Mouse (Mus musculus) stomach, postnatal 0 days (tissue): Measurements from ENCODE around the gene Ppp2r5e. TPM values are rescaled to one million over a fixed set of nuclear protein-coding genes. Genes with fewer than 3 reads are reported as not detected.
A peak's percentile ranks its signal among the peaks of the same experiment; 100 is the strongest.

Experiments used
- ATAC-seq: fragments of 200-750 bp; cut with Nextera tagmentation; 2 replicates; pipeline ENCODE4 v1.8.0; 2017; ENCODE audit not compliant: low FRiP score, low TSS enrichment
- DNase-seq: peaks from one replicate; pipeline ENCODE4 v3.0.0-alpha.2; 2016; ENCODE audit warnings: low spot score
- H3K27ac ChIP-seq: fragments of 300-500 bp; sonication (generic); replicated peaks from 2 replicates; pipeline ENCODE4 v1.5.1; 2014; ENCODE audit warnings: mild to moderate bottlenecking, control low read depth
- H3K27me3 ChIP-seq: fragments of 300-500 bp; sonication (generic); 2 replicates; pipeline ENCODE4 v1.6.1; 2014; ENCODE audit warnings: low read length; ENCODE audit not compliant: control insufficient read depth, insufficient read depth
- H3K36me3 ChIP-seq: fragments of 300-500 bp; sonication (generic); 2 replicates; pipeline ENCODE4 v1.6.1; 2014; ENCODE audit warnings: low read length, mixed read lengths; ENCODE audit not compliant: control insufficient read depth, insufficient read depth
- H3K4me1 ChIP-seq: fragments of 300-500 bp; sonication (generic); replicated peaks from 2 replicates; pipeline ENCODE4 v1.6.1; 2014; ENCODE audit warnings: antibody characterized with exemption; ENCODE audit not compliant: control insufficient read depth, insufficient read depth
- H3K4me2 ChIP-seq: fragments of 300-500 bp; sonication (generic); replicated peaks from 2 replicates; pipeline ENCODE4 v1.6.1; 2014; ENCODE audit warnings: low read depth, mild to moderate bottlenecking, control low read depth, moderate library complexity
- H3K4me3 ChIP-seq: fragments of 300-500 bp; sonication (generic); 2 replicates; pipeline ENCODE4 v1.5.1; 2014; ENCODE audit warnings: low read depth, low read length, control low read depth
- H3K9ac ChIP-seq: fragments of 300-500 bp; sonication (generic); 2 replicates; pipeline ENCODE4 v1.6.1; 2014; ENCODE audit warnings: mild to moderate bottlenecking, low read length, control low read depth, mixed read lengths
- H3K9me3 ChIP-seq: fragments of 300-500 bp; sonication (generic); 2 replicates; pipeline ENCODE4 v1.6.1; 2016; ENCODE audit warnings: low read length; ENCODE audit not compliant: control insufficient read depth
- CTCF ChIP-seq: IDR thresholded peaks from 2 replicates; pipeline ENCODE4 v1.5.1; 2016; ENCODE audit warnings: antibody characterized with exemption, low read depth, mild to moderate bottlenecking, moderate library complexity
- EP300 ChIP-seq: optimal IDR thresholded peaks from 2 replicates; pipeline ENCODE3; 2016; ENCODE audit warnings: antibody characterized with exemption
- WGBS: fragments of 180-500 bp; shearing (Covaris S2); extraction: QIAGEN DNeasy Blood & Tissue Kit; methylation state at CpG from one replicate; pipeline ENCODE4 v1.1.7; 2014; 5-methylcytosine and 5-hydroxymethylcytosine counted together
- polyA plus RNA-seq: library from polyadenylated mRNA; unstranded; fragments of >200 nt; fragmentation: Nextera tagmentation; extraction: Ambion mirVana; gene quantifications from 2 replicates; pipeline ENCODE4 v1.2.1, GENCODE M21; 2015

Gene Ppp2r5e
- polyA plus RNA-seq, 1 experiment from 2014 or later: 8.9 TPM

DNA sequence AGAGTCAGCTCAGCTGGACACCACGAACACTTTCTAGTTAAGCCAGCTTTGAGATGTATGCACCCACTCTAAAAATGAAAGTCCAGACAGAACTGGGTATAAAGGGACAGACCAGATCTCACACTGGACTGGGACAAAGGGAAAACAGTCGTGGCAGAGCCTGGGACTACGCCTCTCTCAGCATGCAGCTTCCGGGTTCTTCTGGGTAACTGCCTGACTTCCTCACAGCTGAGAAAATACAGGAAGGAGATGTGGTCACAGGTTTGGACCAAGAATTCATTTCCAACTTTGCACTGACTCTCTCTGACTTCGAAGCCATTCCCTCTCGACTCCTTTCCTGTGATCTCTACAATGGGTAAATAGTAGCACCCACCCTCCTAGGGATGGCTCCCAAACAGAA is 181.1 kb downstream of the Ppp2r5e start:
- no peak overlapping the region for H3K4me3 ChIP-seq
- no peaks in the 10 kb centered on the region for H3K36me3 ChIP-seq
- H3K4me1 ChIP-seq: no peaks in the 10 kb centered on the region
- no peaks in the 10 kb centered on the region for H3K9me3 ChIP-seq
- H3K27me3 ChIP-seq: no peaks in the 10 kb centered on the region
- no peak overlapping the region for H3K27ac ChIP-seq
- H3K9ac ChIP-seq: no peak overlapping the region
- DNase-seq: no peak
- TF ChIP-seq EP300: no peak
- TF ChIP-seq CTCF: no peak
- WGBS: 73% methylated on average over 6 of the region's 6 CpGs
- ATAC-seq: no peak
- H3K4me2 ChIP-seq: no peak overlapping the region

DNA sequence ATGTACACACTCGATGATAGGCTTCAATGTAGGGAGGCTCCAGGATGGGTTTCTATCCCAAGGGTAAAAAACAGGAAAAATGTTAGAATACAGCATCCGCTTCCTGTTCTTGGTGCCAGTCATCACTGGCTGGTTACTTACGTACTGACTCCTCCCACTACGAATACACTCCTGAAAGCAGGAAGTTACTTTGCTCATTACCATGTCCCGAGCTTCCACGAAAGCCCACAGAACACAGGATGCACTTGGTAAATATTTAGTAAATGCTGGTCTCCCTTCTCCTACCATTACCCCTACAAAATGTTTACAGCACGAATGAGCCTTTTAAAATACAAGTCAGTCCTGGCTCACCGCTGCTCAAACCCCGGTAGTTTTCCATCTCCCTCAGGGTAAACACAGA is 183.1 kb downstream of the Ppp2r5e start:
- peak; percentile 35; the same call in 1 of the 2 replicates for ATAC-seq
- H3K4me3 ChIP-seq: no peak overlapping the region
- no peaks in the 10 kb centered on the region for H3K4me1 ChIP-seq
- no peaks in the 10 kb centered on the region for H3K9me3 ChIP-seq
- TF ChIP-seq CTCF (no peak), EP300 (no peak)
- no peak overlapping the region for H3K9ac ChIP-seq
- no peak overlapping the region for H3K4me2 ChIP-seq
- no peaks in the 10 kb centered on the region for H3K36me3 ChIP-seq
- H3K27ac ChIP-seq: no peak overlapping the region
- 65% methylated on average over 9 of the region's 9 CpGs for WGBS
- DNase-seq: no peak
- H3K27me3 ChIP-seq: no peaks in the 10 kb centered on the region

Other genes with a start within 250 kb of the Ppp2r5e start
- not detected in 2 replicates for gene Gphb5, start 179.5 kb downstream of the Ppp2r5e start, polyA plus RNA-seq
- 5.9 and 6.1 TPM in 2 replicates for gene Wdr89, start 73.3 kb upstream of the Ppp2r5e start, polyA plus RNA-seq
- gene Sgpp1, start 139.5 kb upstream of the Ppp2r5e start, polyA plus RNA-seq: 31.8 and 35.7 TPM in 2 replicates
- 13.7 and 16.1 TPM in 2 replicates for gene Syne2, start 221.9 kb upstream of the Ppp2r5e start, polyA plus RNA-seq